Mouse (Mus musculus) megakaryocyte, adult 5-6 weeks (primary cell): ENCODE data around the gene C2cd2. TPM values are rescaled to one million over a fixed set of nuclear protein-coding genes. Genes with fewer than 3 reads are reported as not detected.
"Not testable (repeated sequence)": the region's sequence is repeated elsewhere in the genome, so short reads cannot be mapped to it uniquely, and the experiment has no call there.

Experiments used
- ATAC-seq: 2 replicates; pipeline ENCODE4 v1.8.0; 2016; ENCODE audit warnings: mild to moderate bottlenecking, inconsistent platforms; ENCODE audit not compliant: poor library complexity, severe bottlenecking
- total RNA-seq, 2 experiments: library from RNA; stranded (forward) in 1 of 2; stranded (reverse) in 1 of 2; fragments of 153-499, 151-499 nt in 1 of 2; fragments of 221-1000, 200-1000 nt in 1 of 2; gene quantifications; 2 replicates each; pipeline versions ENCODE4 v1.2.3 to v1.2.4; 2015 to 2017

The C2cd2 gene
- total RNA-seq, 2 experiments from 2014 or later = 9.1 to 12.2 TPM

- no peak for ATAC-seq
Observed at GRCm38 (mm10) chr16:97948836-97949235, 13.6 kb downstream of the C2cd2 start.

- not testable (repeated sequence) for ATAC-seq
Observed at GRCm38 (mm10) chr16:97946993-97947392, 15.4 kb downstream of the C2cd2 start.

- ATAC-seq = no peak
Observed at GRCm38 (mm10) chr16:97941844-97942243, 20.6 kb downstream of the C2cd2 start.

GRCm38 (mm10) chr16:97940471-97940973 lies 21.9 kb downstream of the C2cd2 start:
- no peak for ATAC-seq

- no peak for ATAC-seq
Observed at GRCm38 (mm10) chr16:97935815-97936214, 26.6 kb downstream of the C2cd2 start.

GRCm38 (mm10) chr16:97930231-97930630 lies 32.2 kb downstream of the C2cd2 start:
- no peak for ATAC-seq

- no peak for ATAC-seq
Observed at GRCm38 (mm10) chr16:97929520-97929919, 32.9 kb downstream of the C2cd2 start.

- ATAC-seq = no peak
Observed at GRCm38 (mm10) chr16:97927331-97927938, 35.0 kb downstream of the C2cd2 start.

- ATAC-seq = no peak
Observed at GRCm38 (mm10) chr16:97926381-97926780, 36.0 kb downstream of the C2cd2 start.

- no peak for ATAC-seq
Observed at GRCm38 (mm10) chr16:97925760-97926159, 36.6 kb downstream of the C2cd2 start.

- no peak for ATAC-seq
Observed at GRCm38 (mm10) chr16:97923700-97924099, 38.7 kb downstream of the C2cd2 start.

- ATAC-seq = peak; percentile 19
Observed at GRCm38 (mm10) chr16:97922779-97923126, 39.6 kb downstream of the C2cd2 start.

GRCm38 (mm10) chr16:97921961-97922778 lies 40.2 kb downstream of the C2cd2 start:
- peak; percentile 93 for ATAC-seq

- ATAC-seq = no peak
Observed at GRCm38 (mm10) chr16:97920621-97921020, 41.8 kb downstream of the C2cd2 start.

GRCm38 (mm10) chr16:97919793-97920192 lies 42.6 kb downstream of the C2cd2 start:
- ATAC-seq = no peak

GRCm38 (mm10) chr16:97912873-97913272 lies 49.5 kb downstream of the C2cd2 start:
- ATAC-seq = no peak

- ATAC-seq = no peak
Observed at GRCm38 (mm10) chr16:97909356-97909755, 53.0 kb downstream of the C2cd2 start.

- ATAC-seq = no peak
Observed at GRCm38 (mm10) chr16:97907496-97907895, 54.9 kb downstream of the C2cd2 start.

GRCm38 (mm10) chr16:97906337-97906736 lies 56.1 kb downstream of the C2cd2 start:
- no peak for ATAC-seq

GRCm38 (mm10) chr16:97905449-97905991 lies 56.9 kb downstream of the C2cd2 start:
- no peak for ATAC-seq

- no peak for ATAC-seq
Observed at GRCm38 (mm10) chr16:97904035-97904434, 58.4 kb downstream of the C2cd2 start.
